Mouse (Mus musculus) adrenal gland, adult 18-20 months (tissue): Measurements from ENCODE around the gene Lmntd1. TPM values are rescaled to one million over a fixed set of nuclear protein-coding genes. Genes with fewer than 3 reads are reported as not detected.

Source experiments
- DNase-seq, 2 experiments: peaks; one replicate each; pipeline ENCODE4 v3.0.0; 2021 to 2022; ENCODE audit warnings: low spot score in 2 of 2
- long read RNA-seq, 2 experiments: library from polyadenylated mRNA; stranded (forward); transcript quantifications; one replicate each; pipeline ENCODE4 v2.0.0; 2021
- total RNA-seq, 2 experiments: library from RNA; stranded (reverse); gene quantifications; 1 replicate in 1 of 2; 2 replicates in 1 of 2; pipeline ENCODE4 v1.2.3; 2021

Gene Lmntd1
- total RNA-seq: under 1 TPM; 0.51 to 0.66 TPM
- long read RNA-seq, experiment 1: 0 reads
- long read RNA-seq, experiment 2: 0 reads

DNA sequence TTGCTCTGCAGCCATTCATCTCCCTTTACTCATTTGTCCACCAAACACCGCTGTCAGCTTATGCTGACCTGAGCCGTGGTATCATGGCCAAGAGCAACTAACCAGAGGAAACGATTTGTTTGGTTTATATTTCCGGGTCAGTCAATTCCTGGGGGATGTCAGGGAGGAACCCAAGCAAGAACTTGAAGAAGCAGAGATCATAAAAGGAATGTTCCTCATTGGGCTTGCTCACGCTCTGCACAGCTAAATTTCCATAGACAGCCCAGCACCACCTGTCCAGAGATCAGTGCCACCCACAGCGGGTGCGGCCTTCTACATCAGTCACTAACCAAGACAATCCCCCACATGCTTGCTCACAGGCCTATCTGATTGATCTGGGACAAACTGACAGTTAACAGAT lies at the start of gene Lmntd1:
TSS of gene Lmntd1 (minus strand) at position 101 of the 400 bp plus-strand sequence.
- DNase-seq: no peak

DNA sequence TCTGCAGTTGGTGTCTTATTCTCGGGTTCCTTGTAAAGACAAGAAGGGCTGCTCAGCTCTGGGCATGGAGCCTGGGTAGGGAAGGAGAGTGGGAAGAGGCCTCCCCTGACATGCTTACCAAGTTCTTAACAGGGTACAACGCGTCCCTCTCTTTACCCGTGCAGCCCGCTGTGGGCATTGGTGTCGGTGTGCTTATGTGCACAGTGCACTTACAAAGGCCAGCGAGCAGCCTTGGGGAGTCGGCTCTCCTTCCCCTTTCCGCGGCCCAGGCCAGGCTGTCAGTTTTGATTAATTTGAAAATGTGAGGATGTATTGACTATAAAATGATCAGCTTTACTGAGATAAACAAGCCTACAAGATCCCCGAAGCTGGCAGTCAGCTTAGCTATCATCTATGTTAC lies 46.8 kb upstream of the Lmntd1 start:
- no peak for DNase-seq

DNA sequence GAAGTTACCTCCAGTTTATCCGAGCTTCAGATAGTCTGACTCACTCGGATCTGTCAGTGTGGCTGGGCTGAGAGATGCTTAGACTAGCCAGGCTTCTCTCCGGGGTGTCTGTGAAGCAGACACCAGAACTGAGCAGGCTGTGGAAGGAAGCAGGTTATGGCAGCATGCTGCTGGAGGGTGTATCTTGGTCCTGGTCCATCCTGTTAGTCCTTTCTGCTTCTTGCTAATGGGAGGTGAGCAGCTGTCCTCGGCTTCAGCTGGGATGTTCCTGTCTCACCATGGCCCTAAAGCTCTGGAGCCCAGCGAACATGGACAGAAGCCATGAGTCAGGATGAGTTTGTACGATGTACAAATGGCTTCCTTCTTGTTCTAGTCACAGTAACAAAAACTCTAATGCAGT lies 45.0 kb upstream of the Lmntd1 start:
- DNase-seq: no peak

- no peak for DNase-seq
These were observed 42.8 kb upstream of the Lmntd1 start for GRCm38 (mm10) chr6:145656740-145657591.

- no peak for DNase-seq
These were observed 41.6 kb upstream of the Lmntd1 start for GRCm38 (mm10) chr6:145655678-145656077.

GRCm38 (mm10) chr6:145654062-145654836 lies 40.1 kb upstream of the Lmntd1 start:
- DNase-seq: no peak

GRCm38 (mm10) chr6:145653626-145654025 lies 39.5 kb upstream of the Lmntd1 start:
- DNase-seq: no peak

GRCm38 (mm10) chr6:145652986-145653385 lies 38.9 kb upstream of the Lmntd1 start:
- DNase-seq: no peak

- no peak for DNase-seq
These were observed 37.9 kb upstream of the Lmntd1 start for GRCm38 (mm10) chr6:145651976-145652375.

DNA sequence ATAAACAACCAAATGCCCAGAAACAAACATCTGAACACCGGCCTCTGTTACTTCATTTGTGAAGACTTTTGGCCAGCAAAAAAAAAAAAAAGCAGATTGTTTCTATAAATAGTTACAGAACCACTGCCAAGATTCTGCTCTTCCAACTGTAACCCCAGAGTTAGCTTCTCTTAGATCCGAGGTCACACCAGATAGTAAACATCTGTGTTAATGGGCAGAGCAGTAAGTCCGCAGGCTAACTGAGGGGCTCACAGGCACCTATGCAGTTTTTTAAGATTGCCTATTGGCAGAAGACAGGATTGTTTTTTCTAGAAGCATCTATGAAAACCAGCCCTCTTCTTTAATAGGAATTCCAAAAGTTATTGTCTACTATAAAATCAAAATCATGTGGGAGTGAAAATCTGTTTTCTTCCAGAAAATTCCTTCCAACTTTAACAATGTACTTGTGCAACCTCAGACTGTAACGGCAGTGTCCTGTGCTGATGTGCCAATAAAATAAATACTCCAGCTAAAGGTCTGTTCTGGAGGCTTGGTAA lies 26.9 kb upstream of the Lmntd1 start:
- DNase-seq: no peak

GRCm38 (mm10) chr6:145638248-145638647 lies 24.1 kb upstream of the Lmntd1 start:
- DNase-seq: peak; percentile 30 to 56

GRCm38 (mm10) chr6:145636682-145637081 lies 22.6 kb upstream of the Lmntd1 start:
- DNase-seq: no peak

GRCm38 (mm10) chr6:145634454-145634853 lies 20.3 kb upstream of the Lmntd1 start:
- DNase-seq: no peak

DNA sequence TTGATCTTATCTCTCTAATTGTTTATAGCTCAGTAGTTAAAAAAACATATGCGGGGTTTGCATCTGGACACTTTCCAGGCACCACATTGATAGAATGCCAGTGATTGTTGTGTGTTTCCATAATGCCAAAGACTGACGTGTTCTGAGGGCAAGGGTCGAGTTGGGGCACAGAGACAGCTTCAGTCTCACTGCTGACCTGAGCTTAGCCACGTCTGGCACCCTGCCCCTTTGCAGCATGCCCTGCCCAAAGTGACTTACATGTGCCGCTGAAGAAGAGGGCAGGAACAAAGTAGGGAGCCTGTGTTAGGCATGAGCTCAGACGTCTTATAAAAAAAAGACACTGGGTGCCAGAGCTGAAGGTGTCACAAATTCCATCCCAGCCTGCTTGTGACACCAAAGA lies 16.1 kb upstream of the Lmntd1 start:
- no peak for DNase-seq

GRCm38 (mm10) chr6:145623141-145623540 lies 9.0 kb upstream of the Lmntd1 start:
- DNase-seq: no peak

GRCm38 (mm10) chr6:145616402-145617229 lies 2.5 kb upstream of the Lmntd1 start:
- no peak for DNase-seq

- no peak for DNase-seq
These were observed 1.6 kb upstream of the Lmntd1 start, which contains the start of gene Tuba3b for GRCm38 (mm10) chr6:145615666-145616210. Gene Tuba3b (plus strand): TSS chr6:145615757.

DNA sequence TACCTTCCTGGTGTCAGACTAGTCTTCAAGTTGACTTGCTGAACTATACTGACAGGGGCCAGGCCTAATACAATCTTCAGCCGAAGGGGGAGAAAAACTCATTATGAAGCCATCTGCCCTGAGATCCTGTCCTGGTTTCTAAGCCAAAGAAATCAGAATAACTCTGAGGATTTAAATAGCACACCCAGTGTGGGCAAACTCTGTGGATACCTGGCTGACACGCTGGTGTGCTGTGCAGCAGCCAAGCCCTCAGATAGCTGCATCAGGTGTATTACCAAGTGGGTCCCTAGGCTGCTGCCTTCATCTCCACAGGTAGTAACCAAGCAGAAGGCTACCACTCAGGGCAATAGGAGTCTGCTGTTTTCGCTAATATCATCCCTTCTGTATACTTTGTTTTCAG lies 1.5 kb downstream of the Lmntd1 start:
- DNase-seq: no peak

- DNase-seq: no peak
These were observed 3.2 kb downstream of the Lmntd1 start for GRCm38 (mm10) chr6:145610901-145611300.

- DNase-seq: no peak
These were observed 5.4 kb downstream of the Lmntd1 start for GRCm38 (mm10) chr6:145608693-145609092.

GRCm38 (mm10) chr6:145607746-145608145 lies 6.4 kb downstream of the Lmntd1 start:
- no peak for DNase-seq
